Mouse (Mus musculus) small intestine, adult 2 months (tissue): Measurements from ENCODE around the gene Clstn1. TPM values are rescaled to one million over a fixed set of nuclear protein-coding genes. Genes with fewer than 3 reads are reported as not detected.

ENCODE experiments used
- H3K27ac ChIP-seq: fragments of 200-500 bp; 2 replicates; pipeline ENCODE4 v1.5.1; 2012; ENCODE audit warnings: low read depth, low read length, control low read depth, inconsistent platforms; ENCODE audit not compliant: insufficient read depth
- H3K27me3 ChIP-seq: fragments of 200-500 bp; 2 replicates; pipeline ENCODE4 v1.6.1; 2012; ENCODE audit warnings: mild to moderate bottlenecking, moderate library complexity, low read length, inconsistent platforms; ENCODE audit not compliant: control insufficient read depth, insufficient read depth
- H3K36me3 ChIP-seq: fragments of 200-500 bp; 2 replicates; pipeline ENCODE4 v1.6.1; 2012; ENCODE audit warnings: mild to moderate bottlenecking, low read length, control low read depth, inconsistent platforms; ENCODE audit not compliant: control insufficient read depth, insufficient read depth
- H3K4me1 ChIP-seq: fragments of 200-500 bp; 2 replicates; pipeline ENCODE4 v1.6.1; 2012; ENCODE audit warnings: low read length, inconsistent platforms, mixed read lengths; ENCODE audit not compliant: control insufficient read depth, insufficient read depth, insufficient read length
- H3K4me3 ChIP-seq: fragments of 200-500 bp; 2 replicates; pipeline ENCODE4 v1.5.1; 2012; ENCODE audit warnings: low read depth, mild to moderate bottlenecking, control low read depth, inconsistent platforms, low read length, moderate library complexity
- CTCF ChIP-seq: fragments of 200-500 bp; IDR thresholded peaks from 2 replicates; pipeline ENCODE4 v1.5.1; 2012; ENCODE audit warnings: low read depth, mild to moderate bottlenecking, control low read depth, inconsistent platforms, low read length, moderate library complexity, mixed read lengths; ENCODE audit not compliant: insufficient replicate concordance, insufficient read length; ENCODE audit errors: extremely low read depth
- POLR2A ChIP-seq: fragments of 200-500 bp; IDR thresholded peaks from 2 replicates; pipeline ENCODE4 v1.6.1; 2012; ENCODE audit warnings: low read depth, mild to moderate bottlenecking, control low read depth, inconsistent platforms, low read length, moderate library complexity
- WGBS: fragments of 180-500 bp; shearing (Covaris S2); methylation state at CpG from one replicate; pipeline ENCODE4 v1.1.7; 2018; 5-methylcytosine and 5-hydroxymethylcytosine counted together
- polyA plus RNA-seq: library from polyadenylated mRNA; depleted of rRNA; stranded (reverse); fragments of >200 nt; gene quantifications from 2 replicates; pipeline ENCODE4 v1.2.3, GENCODE M21; 2012

Gene Clstn1
- polyA plus RNA-seq, 1 experiment, result 76.4 TPM

DNA sequence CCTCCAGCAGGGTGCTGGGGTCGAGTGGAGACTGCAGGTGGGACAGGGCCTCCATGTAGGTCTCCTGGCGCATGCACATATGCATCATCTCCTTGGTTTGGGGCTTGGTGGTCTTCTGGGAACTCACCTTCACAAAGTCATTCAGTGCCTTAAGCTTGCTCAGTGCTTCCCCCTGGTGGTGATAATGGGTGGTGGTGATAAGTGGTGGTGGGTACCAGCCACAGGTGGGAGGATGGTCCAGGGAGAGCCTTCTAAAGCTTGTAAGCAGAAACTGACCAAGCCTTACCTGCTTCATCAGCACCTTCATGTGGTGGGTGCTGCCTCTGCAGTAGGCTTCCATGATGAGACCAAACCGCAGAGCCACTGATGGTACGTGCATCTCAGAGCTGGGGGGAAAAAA, 68.0 kb downstream of the Clstn1 start:
- Histone ChIP-seq H3K36me3 (peaks cover 15% of the 10 kb centered on the region), H3K4me3 (no peak overlapping the region)
- WGBS, result 84% methylated on average over 4 of the region's 4 CpGs

DNA sequence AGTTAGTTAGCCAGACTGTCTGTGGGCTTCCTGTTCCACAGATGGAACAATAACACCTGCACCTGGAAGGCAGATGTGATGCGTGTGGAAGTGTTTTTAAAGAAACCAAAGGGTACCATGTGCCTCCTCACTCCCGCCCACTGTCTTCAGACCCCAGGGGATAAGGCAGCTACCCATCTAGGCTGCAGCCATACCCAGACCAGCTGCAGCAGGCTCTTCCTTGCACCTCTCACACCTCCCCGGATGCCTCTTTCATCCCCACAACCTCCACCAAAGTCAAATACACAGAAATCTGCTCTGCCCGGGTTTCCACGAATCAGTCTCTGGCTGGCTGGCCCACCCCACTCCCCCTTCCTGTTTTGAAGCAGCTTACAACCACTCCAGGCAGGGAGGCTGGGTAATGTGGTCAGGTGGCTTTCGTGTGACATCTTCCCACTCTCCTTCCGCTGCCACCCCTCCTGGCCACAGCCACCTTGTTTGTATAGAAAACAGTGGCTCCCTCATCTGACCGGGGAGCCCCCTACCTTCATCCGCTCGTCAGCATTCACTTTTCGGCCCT, 71.7 kb downstream of the Clstn1 start:
- peaks cover 8% of the 10 kb centered on the region; the same call in 1 of the 2 replicates for H3K36me3 ChIP-seq
- no peak overlapping the region for H3K4me3 ChIP-seq
- TF ChIP-seq CTCF (no peak), POLR2A (no peak)
- H3K27ac ChIP-seq, result peak overlapping the region; percentile 46
- no peaks in the 10 kb centered on the region for H3K27me3 ChIP-seq
- H3K4me1 ChIP-seq, result peaks cover 4% of the 10 kb centered on the region
- 68% methylated on average over 11 of the region's 11 CpGs for WGBS

More for the DNA sequence above, 68.0 kb downstream of the Clstn1 start:
- H3K4me1 ChIP-seq, result peaks cover 4% of the 10 kb centered on the region; the same call in 1 of the 2 replicates
- TF ChIP-seq CTCF (peak; percentile 71; the same call in 1 of the 2 replicates), POLR2A (no peak)
- H3K27ac ChIP-seq, result no peak overlapping the region
- H3K27me3 ChIP-seq, result no peaks in the 10 kb centered on the region

DNA sequence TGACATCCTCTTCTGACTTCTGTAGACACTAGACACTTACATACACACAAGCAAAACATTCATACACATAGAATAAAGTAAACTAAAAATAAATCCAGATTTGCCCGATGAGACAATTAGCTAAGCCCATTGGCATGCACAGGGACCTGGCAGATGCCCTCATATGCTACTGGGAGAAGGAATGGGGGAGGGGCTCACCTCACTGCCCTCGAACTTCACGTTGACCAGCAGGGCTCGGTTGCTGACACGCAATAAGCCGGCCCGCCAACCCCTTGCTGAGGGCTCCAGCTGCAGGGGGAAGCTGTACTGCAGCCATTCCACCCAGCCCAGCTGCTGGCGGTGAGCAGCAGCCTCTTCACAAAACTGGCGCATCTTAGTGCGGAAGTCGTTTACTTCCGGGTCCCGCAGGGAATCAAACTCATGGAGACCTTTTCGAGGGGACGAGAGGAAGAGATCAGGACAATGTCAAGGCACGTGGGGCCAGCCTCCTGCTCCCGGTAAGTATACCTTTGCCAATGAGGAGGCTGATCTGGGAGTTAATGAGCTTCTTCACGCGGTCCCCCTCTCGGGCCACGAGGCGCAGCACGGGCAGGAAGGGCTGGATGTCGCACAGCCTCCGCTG, 73.3 kb downstream of the Clstn1 start:
- Histone ChIP-seq H3K27me3 (no peaks in the 10 kb centered on the region), H3K4me1 (peaks cover 4% of the 10 kb centered on the region), H3K27ac (no peak overlapping the region), H3K36me3 (peaks cover 2% of the 10 kb centered on the region; the same call in 1 of the 2 replicates), H3K4me3 (peak overlapping the region; percentile 34; the same call in 1 of the 2 replicates)
- TF ChIP-seq CTCF, result no peak
- TF ChIP-seq POLR2A, result no peak
- WGBS, result 64% methylated on average over 25 of the region's 25 CpGs

DNA sequence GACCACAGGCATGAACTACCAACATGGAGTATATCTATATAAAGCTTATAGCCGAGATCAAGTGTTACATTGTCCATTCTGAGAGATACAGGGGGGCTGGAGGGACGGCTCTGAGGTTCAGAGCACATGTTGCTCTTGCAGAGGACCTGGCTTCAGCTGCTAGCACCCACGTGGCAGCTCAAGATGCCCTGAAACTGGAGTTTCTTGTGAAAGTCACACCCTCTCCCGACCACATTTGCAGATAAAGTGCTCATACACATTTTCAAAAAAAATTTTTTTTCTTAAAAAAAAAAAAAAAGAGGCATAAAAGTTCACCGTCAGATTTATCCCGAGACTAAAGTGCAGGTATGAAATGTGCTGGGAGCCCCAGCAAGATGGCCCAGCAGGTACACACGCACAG, 74.3 kb downstream of the Clstn1 start:
- Histone ChIP-seq H3K4me1 (peaks cover 4% of the 10 kb centered on the region), H3K27me3 (no peaks in the 10 kb centered on the region), H3K36me3 (peaks cover 2% of the 10 kb centered on the region; the same call in 1 of the 2 replicates), H3K4me3 (no peak overlapping the region), H3K27ac (no peak overlapping the region)
- TF ChIP-seq CTCF, result no peak
- TF ChIP-seq POLR2A, result no peak
- WGBS, result 71% methylated on average over 7 of the region's 7 CpGs

GRCm38 (mm10) chr4:149661967-149662589, 75.8 kb downstream of the Clstn1 start:
- H3K27me3 ChIP-seq, result no peaks in the 10 kb centered on the region
- H3K4me3 ChIP-seq, result no peak overlapping the region
- peaks cover 2% of the 10 kb centered on the region; the same call in 1 of the 2 replicates for H3K36me3 ChIP-seq
- H3K27ac ChIP-seq, result no peak overlapping the region
- TF ChIP-seq CTCF (no peak), POLR2A (no peak)
- 77% methylated on average over 14 of the region's 14 CpGs for WGBS
- peaks cover 2% of the 10 kb centered on the region for H3K4me1 ChIP-seq

GRCm38 (mm10) chr4:149663849-149664503, 77.7 kb downstream of the Clstn1 start:
- no peak overlapping the region for H3K27ac ChIP-seq
- TF ChIP-seq POLR2A (no peak), CTCF (no peak)
- no peaks in the 10 kb centered on the region; the same call in 1 of the 2 replicates for H3K4me1 ChIP-seq
- no peak overlapping the region for H3K4me3 ChIP-seq
- no peaks in the 10 kb centered on the region for H3K27me3 ChIP-seq
- no peaks in the 10 kb centered on the region for H3K36me3 ChIP-seq
- WGBS, result 62% methylated on average over 7 of the region's 7 CpGs
